Mouse (Mus musculus) olfactory bulb, adult 2 months (tissue): ENCODE data around the gene Hecw2.

Experiments used
- CTCF ChIP-seq: fragments of 200-500 bp; IDR thresholded peaks from 2 replicates; pipeline ENCODE4 v1.5.1; 2012; ENCODE audit warnings: low read depth, mild to moderate bottlenecking, low read length, moderate library complexity; ENCODE audit not compliant: insufficient read depth
- POLR2A ChIP-seq: fragments of 200-500 bp; IDR thresholded peaks from 2 replicates; pipeline ENCODE4 v1.6.1; 2012; ENCODE audit warnings: mild to moderate bottlenecking, low read depth, low read length, moderate library complexity; ENCODE audit not compliant: insufficient read depth

GRCm38 (mm10) chr1:53931314-53931713, 263.7 kb downstream of the Hecw2 start:
- TF ChIP-seq CTCF (no peak), POLR2A (no peak)
